Mouse (Mus musculus) forelimb bud, embryonic 11.5 days (tissue): ENCODE measurements around the gene Pdcd4.
"Not testable (repeated sequence)": the region's sequence is repeated elsewhere in the genome, so short reads cannot be mapped to it uniquely, and the experiment has no call there.

Experiments
- DNase-seq: peaks from one replicate; pipeline ENCODE4 v3.0.0-alpha.2; 2012; ENCODE audit warnings: low read depth, low spot score

Pdcd4 gene

GRCm38 (mm10) chr19:53901931-53902738, 10.1 kb downstream of the Pdcd4 start:
- no peak for DNase-seq

- DNase-seq, result peak; percentile 96
These were observed 10.9 kb downstream of the Pdcd4 start for GRCm38 (mm10) chr19:53902739-53903487.

GRCm38 (mm10) chr19:53903507-53904321, 11.7 kb downstream of the Pdcd4 start:
- DNase-seq, result peak; percentile 48

GRCm38 (mm10) chr19:53904833-53905480, 12.9 kb downstream of the Pdcd4 start:
- no peak for DNase-seq

- no peak for DNase-seq
These were observed 14.1 kb downstream of the Pdcd4 start for GRCm38 (mm10) chr19:53906033-53906702.

GRCm38 (mm10) chr19:53906703-53907070, 14.7 kb downstream of the Pdcd4 start:
- DNase-seq, result not testable (repeated sequence)

- no peak for DNase-seq
These were observed 22.9 kb downstream of the Pdcd4 start for GRCm38 (mm10) chr19:53914950-53915349.

- no peak for DNase-seq
These were observed 27.5 kb downstream of the Pdcd4 start for GRCm38 (mm10) chr19:53919541-53919940.

GRCm38 (mm10) chr19:53921996-53922395, 30.0 kb downstream of the Pdcd4 start:
- DNase-seq, result not testable (repeated sequence)

GRCm38 (mm10) chr19:53925338-53925751, 33.3 kb downstream of the Pdcd4 start:
- peak; percentile 47 for DNase-seq

- DNase-seq, result no peak
These were observed 34.7 kb downstream of the Pdcd4 start for GRCm38 (mm10) chr19:53926705-53927104.

- DNase-seq, result no peak
These were observed 37.2 kb downstream of the Pdcd4 start for GRCm38 (mm10) chr19:53929218-53929617.

- DNase-seq, result no peak
These were observed 41.0 kb downstream of the Pdcd4 start for GRCm38 (mm10) chr19:53933050-53933449.

GRCm38 (mm10) chr19:53934046-53934445, 42.0 kb downstream of the Pdcd4 start:
- DNase-seq, result no peak

- no peak for DNase-seq
These were observed 47.4 kb downstream of the Pdcd4 start for GRCm38 (mm10) chr19:53939467-53939866.

- DNase-seq, result no peak
These were observed 49.1 kb downstream of the Pdcd4 start for GRCm38 (mm10) chr19:53941139-53941538.

- no peak for DNase-seq
These were observed 50.3 kb downstream of the Pdcd4 start for GRCm38 (mm10) chr19:53942342-53942741.

- DNase-seq, result peak; percentile 99
These were observed 52.1 kb downstream of the Pdcd4 start, which contains the start of the genes Shoc2 and Bbip1 for GRCm38 (mm10) chr19:53943802-53944785. Gene Shoc2 (plus strand): TSS chr19:53944306. Gene Bbip1 (minus strand): TSS chr19:53944627.

- DNase-seq, result no peak
These were observed 52.7 kb downstream of the Pdcd4 start for GRCm38 (mm10) chr19:53944786-53945169.
